Mouse (Mus musculus) spleen, postnatal 4 days (tissue): ENCODE results near the gene Myo18b.

ENCODE experiments used
- DNase-seq, 2 experiments: peaks; one replicate each; pipeline ENCODE4 v3.0.0; 2022; ENCODE audit warnings: low spot score in 2 of 2

Myo18b gene

DNA sequence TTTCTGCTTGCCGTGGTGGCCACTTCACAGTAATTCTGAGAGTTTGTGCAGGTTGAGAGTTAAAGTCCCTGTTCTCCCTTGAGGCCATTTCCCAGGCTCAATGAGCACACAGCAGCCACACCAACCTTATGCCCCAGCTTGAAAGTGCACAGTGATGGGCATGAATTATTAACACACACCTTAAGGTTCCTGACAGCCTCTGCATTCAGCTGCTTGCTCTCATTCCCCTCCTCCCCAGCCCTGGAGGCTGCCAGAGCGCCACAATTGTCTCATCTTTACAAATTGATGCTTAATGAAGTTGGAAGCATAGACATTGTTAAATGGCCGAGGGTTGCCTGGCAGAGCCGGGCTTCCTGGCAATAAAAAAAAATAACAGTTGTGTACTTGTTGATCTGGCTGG, 218.0 kb downstream of the Myo18b start:
- DNase-seq: no peak

DNA sequence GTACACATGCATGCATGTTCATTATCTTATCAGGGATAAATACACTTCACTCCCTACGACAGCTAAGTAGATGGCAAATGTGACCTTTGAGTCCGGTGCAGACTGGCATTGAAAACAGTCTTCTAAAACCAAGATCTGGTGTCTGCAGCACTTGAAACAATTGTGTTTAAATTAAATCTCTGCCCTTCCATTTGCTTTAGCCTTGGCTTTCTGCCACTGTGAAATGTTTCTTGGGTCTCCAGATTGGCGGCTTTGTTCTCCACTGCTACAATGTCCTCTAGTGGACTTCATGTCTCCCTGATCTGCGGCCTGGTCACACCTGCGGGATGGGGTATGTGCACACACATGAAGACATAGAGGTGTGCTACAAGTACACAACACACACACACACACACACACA, 221.4 kb downstream of the Myo18b start:
- DNase-seq: no peak

DNA sequence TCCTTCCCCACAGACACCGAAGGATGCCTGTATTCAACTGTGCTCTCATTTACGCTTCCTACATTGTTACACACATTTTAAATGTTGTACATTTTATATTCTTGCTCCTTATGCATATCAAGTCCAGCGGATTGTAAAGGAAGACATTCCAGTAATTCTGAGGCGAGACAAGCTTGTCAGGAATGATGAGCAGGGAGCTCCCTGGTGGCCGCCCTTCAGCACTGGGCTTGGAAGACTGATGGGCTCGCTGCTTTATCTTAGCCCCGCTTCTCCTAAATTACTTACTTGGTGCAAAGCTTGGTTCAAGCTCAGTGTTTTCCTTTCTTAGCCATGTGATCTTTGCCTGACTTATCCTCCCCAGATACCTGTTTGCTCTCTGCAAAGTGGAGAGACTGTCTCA, 223.7 kb downstream of the Myo18b start:
- no peak for DNase-seq

DNA sequence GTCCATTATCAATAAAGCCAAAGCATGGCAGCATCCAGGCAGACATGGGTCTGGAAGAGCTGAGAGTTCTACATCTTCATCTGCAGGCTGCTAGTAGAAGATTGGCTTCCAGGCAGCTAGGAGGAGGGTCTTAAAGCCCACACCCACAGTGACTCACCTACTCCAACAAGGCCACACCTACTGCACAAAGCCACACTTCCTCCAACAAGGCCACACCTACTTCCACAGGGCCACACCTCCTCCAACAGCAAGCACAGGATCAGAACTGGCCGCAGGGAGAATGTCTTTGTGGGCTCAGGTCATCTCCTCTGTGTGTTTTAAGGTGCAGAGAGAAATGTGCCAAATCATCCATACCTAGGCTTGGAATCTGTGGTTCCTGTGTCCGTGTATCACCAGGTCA, 224.2 kb downstream of the Myo18b start:
- DNase-seq: no peak

DNA sequence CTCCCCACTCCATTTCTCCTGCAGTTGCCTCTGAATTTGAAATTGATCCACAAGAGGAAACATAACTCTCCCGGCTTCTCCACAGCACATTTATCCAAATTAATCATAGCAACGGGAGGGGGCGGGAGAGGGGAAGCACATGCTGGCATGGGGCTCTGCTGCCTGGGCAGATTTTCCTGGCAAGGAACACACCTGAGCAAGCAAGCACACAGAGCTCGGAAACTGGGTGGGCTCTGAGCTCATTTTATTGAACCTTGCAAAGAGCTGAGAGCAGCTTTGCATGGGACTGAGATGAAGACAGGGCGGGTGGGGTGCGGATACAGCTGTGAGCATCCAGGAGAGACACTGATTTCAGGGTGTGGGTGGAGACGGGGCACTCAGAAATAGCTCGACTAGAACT, 229.0 kb downstream of the Myo18b start:
- DNase-seq: no peak

DNA sequence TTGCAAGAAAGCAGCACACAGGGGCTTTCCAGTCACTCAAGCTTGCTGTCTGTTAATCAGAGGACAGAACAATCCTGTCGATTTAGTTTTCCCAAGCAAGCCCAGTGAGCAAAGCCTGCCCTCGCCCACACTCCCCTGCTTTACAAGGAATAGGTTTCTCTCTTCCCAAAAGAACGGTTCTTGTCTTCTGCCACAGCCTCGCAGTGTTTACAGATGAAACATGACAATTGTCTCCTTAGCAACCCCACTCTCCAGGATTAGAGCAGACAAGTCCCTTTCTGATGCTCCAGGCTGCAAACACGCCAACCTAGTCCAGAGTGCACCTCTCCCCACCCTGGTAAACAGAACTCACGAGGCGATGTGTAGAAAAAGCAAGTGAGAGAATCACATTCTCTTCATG, 230.5 kb downstream of the Myo18b start:
- DNase-seq: no peak

DNA sequence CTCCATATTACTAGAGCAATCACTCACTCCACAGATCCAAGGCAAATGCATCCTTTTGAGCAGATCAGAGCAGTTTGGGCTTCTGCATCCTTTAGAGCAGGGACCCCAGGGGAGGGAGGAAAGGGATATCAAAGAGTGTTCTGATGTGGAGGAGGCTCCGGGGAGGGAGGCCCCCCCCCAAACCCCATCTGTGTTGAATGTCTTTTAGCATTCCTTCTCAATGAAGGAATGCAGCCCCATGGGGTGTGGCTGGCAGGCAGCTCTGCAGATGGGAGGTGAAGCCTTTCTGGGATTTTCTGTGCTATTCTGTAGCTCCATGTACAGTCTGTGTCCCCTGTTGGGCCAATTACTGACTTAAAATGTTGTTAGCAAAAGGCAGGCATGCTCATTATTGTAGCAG, 232.5 kb downstream of the Myo18b start:
- DNase-seq: no peak

DNA sequence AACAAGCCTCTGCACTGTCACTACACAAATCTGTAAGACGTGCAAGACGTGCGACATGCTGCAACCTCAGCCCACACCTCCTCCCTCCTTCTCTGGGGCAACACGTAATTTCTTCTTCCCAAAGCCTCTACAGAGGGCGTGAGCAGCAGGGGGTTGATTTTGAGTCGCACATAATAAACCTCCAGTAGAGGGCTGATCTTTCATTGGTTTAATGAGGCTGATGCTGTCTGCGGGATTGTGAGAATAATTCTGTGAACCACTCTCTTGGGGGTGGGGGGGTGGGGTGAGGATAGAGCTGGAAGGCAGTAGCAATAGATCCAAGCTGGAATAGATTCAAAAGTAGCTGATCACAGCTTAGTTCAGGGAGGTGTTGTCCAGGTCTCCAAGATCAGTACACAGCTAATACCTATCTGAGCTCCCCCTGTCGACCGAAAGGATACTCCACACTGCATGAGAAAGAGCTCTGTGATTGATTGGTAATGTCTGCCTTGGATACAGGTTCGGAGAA, 235.2 kb downstream of the Myo18b start:
- DNase-seq: no peak

DNA sequence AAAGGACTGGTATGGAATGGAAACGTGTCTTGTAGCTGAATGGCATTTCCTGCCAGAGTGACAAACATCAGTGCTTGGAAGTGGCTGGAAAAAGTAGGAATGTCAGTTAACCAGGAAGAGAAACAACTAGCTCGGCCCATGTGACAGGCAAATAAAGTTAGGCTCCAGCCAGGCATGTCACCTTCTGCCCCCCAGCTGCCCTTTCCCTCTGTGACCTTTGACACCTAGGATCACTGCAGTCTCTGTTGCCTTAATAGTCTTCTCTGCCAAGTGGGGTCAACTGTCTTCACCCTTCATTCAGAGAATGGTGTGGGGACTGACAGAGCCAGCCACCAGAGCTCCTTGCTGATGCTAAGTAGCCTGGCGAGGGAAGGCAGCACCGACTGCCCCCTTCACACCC, 236.9 kb downstream of the Myo18b start:
- no peak for DNase-seq

DNA sequence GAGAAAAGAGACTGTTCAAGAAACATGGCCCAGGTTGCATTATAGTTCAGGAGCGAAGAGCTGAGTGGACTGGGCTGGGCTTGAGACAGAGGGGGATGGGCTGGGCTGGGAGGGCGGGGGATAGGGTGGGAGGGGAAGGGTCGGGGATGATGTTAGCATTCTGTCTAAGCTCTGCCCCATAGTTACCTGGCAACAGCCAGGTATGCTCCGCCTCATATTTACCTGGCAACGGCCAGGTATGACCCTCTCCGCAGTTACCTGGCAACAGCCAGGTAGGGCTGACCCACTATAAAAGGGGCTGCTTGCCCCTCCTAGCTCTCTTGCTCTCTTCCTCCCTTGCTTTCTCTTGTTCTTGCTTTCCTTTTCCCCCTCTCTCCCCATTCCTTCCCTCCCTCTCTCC, 239.4 kb downstream of the Myo18b start:
- no peak for DNase-seq

DNA sequence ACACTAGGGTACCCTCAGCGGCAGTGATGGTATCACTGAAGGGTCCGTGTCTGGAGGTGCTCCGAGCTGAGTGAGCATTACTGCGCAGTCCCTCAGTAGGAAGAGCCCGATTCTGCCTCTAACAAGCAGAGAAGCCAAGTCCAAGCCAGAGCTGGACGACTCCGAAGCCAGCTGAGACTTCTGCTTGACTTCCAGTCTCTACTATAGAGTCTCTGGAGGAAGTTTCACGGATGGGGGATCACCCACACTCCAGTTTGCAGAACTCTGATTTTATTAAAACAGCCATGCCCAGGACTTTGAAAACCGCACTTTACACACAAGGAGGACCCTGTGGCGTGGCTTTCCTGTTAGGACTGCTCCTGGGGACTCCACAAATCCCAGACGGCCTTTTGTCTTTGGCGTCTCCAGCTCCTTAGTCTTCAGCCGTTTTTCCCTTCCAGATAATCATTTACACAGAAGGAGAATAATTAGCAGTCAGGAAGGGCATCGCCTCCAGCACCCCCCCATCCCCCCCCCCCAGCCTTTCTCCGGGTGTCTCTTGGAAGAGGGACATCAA, 240.1 kb downstream of the Myo18b start:
- no peak for DNase-seq

DNA sequence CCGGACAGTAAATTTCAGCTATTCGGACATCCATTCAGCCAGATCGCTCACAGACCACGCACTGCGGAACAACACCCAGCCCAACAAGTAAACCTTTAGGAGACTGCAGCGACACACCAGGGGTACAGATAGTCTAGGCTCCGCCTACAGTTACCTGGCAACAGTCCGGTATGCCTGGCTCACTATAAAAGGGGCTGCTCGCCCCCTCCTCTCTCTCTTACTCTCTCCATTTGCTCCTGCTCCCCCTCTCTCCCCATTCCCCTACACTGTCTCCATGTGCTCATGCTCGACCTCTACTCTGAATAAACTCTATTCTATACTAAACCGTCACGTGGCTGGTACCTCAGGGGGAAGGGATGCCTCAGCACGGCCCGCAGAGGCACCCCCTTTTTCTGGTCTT, 240.6 kb downstream of the Myo18b start:
- no peak for DNase-seq

DNA sequence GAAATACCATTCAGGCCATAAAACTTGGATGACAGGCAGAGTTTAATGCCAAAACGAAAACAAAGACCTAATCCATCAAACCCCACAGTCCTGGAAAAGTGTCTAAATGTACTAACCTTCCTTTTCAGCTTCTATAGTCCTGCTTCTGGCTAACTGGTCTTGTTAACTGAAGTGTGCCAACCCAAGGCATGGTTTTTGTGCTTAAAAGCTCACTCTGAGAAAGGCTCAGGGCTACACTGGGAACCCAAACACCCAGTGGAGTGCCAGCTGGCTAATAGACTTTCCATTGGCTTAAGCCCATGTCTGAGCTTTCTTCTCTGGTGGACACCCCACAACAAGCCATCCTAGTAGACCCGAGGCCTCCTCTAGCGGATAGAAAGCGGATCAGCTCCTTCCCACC, 244.1 kb downstream of the Myo18b start:
- DNase-seq: no peak

DNA sequence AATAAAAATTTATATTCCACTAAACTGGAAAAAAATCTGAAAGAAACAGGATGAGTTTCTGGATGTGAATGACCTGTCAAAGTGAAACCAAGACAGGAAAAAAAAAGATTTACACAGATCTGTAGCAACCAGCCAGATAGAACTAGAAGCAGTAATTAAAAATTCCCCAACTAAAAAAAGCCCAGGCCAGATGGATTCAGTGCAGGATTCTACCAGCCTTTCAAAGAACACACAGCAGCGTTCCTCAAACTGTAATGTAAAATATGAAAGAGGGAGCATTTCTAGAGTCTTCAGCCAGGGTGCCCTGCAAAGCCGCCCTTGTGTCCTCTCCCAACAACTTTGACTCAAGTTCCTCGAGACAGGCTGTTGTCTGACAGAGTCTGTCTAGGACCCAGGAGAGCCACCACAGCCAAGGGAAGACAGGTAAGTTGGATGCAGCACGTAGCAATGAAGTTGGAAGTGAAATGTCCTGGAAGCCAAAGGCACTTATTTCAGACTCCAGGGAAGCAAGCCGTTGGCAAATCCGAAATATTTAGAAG, 246.9 kb downstream of the Myo18b start:
- DNase-seq: no peak

DNA sequence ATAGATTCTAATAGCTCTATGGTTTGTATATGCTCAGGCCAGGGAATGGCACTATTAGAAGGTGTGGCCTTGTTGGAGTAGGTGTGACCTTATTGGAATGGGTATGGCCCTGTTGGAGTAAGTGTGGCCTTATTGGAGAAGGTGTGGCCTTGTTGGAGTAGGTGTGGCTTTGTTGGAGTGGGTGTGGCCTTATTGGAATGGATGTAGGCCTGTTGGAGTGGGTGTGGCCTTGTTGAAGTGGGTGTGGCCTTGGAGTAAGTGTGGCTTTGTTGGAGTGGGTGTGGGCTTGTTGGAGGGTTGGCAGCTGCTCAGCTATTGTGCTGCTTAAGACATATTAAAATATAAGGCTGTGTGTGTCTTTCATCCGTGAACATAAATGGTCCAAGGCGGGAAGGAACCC, 249.3 kb downstream of the Myo18b start:
- no peak for DNase-seq

DNA sequence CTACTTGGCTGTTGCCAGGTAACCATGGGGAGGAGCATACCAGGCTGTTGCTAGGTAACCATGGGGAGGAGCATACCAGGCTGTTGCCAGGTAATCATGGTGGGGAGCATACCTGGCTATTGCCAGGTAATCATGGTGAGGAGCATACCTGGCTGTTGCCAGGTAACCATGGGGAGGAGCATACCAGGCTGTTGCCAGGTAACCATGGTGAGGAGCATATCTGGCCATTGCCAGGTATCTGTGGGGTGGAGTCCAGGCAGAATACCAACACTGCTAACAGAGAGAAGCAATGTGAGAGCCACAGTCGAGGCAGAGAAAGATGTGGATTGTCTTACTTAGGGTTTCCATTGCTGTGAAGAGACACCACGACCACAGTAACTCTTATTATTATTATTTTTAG, 250.6 kb downstream of the Myo18b start:
- no peak for DNase-seq

DNA sequence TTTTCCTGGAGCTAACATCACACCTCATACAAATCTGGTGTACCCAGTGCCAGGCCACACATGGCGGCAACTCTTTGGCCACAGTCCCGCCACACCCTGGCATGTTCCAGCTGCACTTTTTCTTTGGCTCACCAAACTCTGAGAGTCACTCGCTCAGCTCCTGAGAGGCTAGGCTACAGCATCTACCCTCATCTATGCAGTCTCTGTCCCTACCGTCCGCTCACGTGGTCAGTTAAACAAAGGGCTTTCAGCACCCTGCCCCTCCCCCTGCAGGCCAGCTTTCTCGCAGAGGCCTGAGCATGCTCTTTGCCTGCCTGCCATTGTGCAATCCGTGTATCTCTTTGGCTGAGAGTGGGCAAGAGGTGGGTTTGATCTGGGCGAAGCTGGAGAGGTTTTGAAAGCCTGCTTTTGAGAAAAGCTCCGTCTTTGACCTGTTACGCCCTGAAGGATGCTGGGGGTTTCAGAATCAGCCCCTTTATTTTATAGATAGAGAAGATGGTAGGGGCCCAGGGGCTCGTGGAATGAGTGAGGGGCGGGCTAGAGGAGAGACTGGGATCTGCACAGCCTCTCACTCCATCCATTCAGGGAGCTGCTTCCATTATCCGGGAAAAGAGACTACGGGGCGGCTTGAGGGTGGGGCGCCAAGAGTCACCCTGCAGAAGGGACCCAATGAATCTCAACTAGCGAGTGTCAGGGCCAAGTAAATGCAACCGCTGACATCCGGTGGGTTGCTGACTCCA, 252.5 kb downstream of the Myo18b start:
- DNase-seq: no peak

DNA sequence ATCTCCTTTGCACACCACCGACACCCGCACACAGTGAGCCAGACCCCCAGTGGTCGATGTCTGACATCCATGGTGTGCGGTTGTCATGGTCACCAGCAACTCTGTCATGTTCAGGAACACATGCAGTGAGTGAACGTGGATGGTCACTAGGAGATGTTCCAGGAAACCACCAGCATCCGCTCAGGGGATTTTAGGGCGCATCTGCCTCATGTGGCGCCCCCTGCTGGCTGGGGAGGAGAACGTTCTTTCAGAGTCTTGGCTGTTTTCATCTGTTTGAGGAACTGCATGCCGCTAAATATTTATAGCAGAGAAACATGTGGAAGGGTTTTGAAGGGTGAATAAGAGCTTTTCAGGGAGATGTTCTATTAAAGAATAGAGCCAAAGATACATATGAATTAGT, 253.4 kb downstream of the Myo18b start:
- no peak for DNase-seq

DNA sequence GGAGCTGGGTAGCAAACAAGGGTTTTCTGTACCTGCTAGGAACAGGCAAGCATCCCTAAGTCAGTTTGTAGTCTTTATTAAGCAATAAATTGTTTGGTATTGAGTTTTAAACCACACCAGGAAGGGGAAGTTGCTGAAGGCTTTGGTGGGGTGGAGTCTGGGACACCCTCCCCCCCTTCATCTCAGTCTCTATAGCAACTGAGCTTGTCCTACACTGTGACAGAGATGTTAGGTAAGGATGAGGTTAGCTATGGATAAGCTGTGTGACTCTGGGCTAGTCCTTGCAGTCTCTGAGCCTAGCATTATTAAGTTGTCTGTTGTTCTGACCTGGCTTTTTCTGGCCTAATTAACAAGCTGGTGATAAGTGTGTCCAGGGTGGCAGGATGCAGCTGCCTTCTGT, 254.4 kb downstream of the Myo18b start:
- no peak for DNase-seq

DNA sequence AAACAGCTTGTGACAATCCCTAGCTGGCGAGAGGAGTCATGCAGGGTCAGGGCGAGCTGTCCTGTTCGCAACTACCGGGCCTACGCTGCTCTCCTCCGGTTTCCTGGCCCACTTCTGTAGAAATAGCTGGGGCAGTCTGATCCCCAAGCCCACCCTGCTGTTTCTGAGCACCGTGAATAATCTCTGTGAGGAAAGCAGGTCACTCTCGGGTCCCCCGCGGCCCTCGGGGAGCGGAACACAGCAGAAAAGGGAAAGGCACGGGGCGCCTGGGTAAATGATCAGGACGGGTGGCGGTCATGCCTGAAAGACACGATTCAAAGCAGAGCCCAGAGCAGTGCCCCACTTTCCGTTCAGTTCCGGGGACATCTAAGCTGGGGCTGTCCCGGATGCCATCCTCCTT, 255.0 kb downstream of the Myo18b start:
- DNase-seq: no peak

DNA sequence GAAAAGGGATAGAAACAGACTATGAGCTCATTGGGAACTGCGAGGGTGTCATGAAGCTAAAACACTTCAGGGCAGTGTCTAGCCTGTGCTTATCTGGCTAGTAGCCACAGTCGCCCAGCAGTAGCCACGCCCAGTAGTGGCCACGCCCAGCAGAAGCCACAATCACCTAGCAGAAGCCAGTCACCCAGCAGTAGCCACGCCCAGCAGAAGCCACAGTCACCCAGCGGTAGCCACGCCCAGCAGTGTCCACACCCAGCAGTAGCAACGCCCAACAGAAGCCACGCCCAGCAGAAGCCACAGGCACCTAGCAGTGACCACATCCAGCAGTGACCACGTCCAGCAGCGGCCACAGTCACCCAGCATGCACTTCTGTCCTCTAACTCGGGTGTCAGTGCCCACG, 255.5 kb downstream of the Myo18b start:
- DNase-seq: no peak
